Comparison of ENCODE assay signal across 27 mouse cellular contexts in genomic region chr4:122971646-122972045, GRCm38 (mm10). TPM values are rescaled to one million over a fixed set of nuclear protein-coding genes. Genes with fewer than 3 reads are reported as not detected.
A peak's percentile ranks its signal among the peaks of the same experiment; 100 is the strongest.
DNase-seq lines count a peak whose midpoint lies in the region; ATAC-seq and TF ChIP-seq lines count a peak whose summit lies in the region.
"Had no signal": no experiment of that assay in that cellular context is flagged by ENCODE, and none has a peak within 500 bp of the region (broad histone marks: within the 10 kb centered on the region; RNA-seq: fewer than 3 reads in every experiment).

No protein-coding gene starts in this region.

- H3K9ac ChIP-seq in hindbrain, embryonic 13.5 days = no peak overlapping the region
- H3K9ac ChIP-seq: embryonic facial prominence, embryonic 13.5 days; embryonic facial prominence, embryonic 15.5 days; forebrain, embryonic 12.5 days had no signal

- no peaks in the 10 kb centered on the region for H3K36me3 ChIP-seq in kidney, adult 2 months (ENCODE audit: control insufficient read depth, insufficient read depth, low read length)
- no peaks in the 10 kb centered on the region for H3K36me3 ChIP-seq in hindbrain, embryonic 13.5 days
- H3K36me3 ChIP-seq: embryonic facial prominence, embryonic 13.5 days; embryonic facial prominence, embryonic 15.5 days; forebrain, embryonic 10.5 days; forebrain, embryonic 12.5 days; G1E had no signal

- H3K4me3 ChIP-seq in kidney, adult 2 months (ENCODE audit: insufficient read depth, low read depth, low read length) = no peak overlapping the region
- no peak overlapping the region for H3K4me3 ChIP-seq in bone marrow macrophage, adult 2 months (ENCODE audit: insufficient read depth, low read length)
- H3K4me3 ChIP-seq in hindbrain, embryonic 13.5 days = no peak overlapping the region
- H3K4me3 ChIP-seq: embryonic facial prominence, embryonic 13.5 days; embryonic facial prominence, embryonic 15.5 days; erythroblast, embryonic 14.5 days; forebrain, embryonic 10.5 days; forebrain, embryonic 12.5 days had no signal

- ATAC-seq in granulocyte monocyte progenitor cell, adult 5-6 weeks (replicated peaks; ENCODE audit: poor library complexity, severe bottlenecking) = peak; percentile 87
- ATAC-seq in megakaryocyte progenitor cell, adult 5-6 weeks (replicated peaks; ENCODE audit: poor library complexity) = peak; percentile 69
- ATAC-seq in hindbrain, embryonic 13.5 days (ENCODE audit: low FRiP score) = no peak
- ATAC-seq: activated CD4-positive, CD25-positive, alpha-beta regulatory T cell, adult 4 months; CD4-positive, CD25-positive, alpha-beta regulatory T cell, adult 4 months; forebrain, embryonic 14.5 days; forebrain, embryonic 16.5 days; Patski had no signal

- no peak for DNase-seq in kidney, adult 2 months
- DNase-seq in kidney, adult 9 months = no peak
- no peak for DNase-seq in ovary, adult 18-20 months (ENCODE audit: low spot score)
- DNase-seq: adrenal gland, adult 8-10 months; adrenal gland, postnatal 14 days; adrenal gland, postnatal 36 days; B cell, adult 2 months; cerebellum, adult 11-12 months; cerebellum, adult 2 months; cerebellum, adult 9-10 months; cerebellum, postnatal 25 days; embryo, embryonic 11 days had no signal

- H3K27me3 ChIP-seq in kidney, adult 2 months (replicated peaks; ENCODE audit: control insufficient read depth, insufficient read depth, low read length) = no peaks in the 10 kb centered on the region
- no peaks in the 10 kb centered on the region for H3K27me3 ChIP-seq in hindbrain, embryonic 13.5 days
- H3K27me3 ChIP-seq: embryonic facial prominence, embryonic 13.5 days; embryonic facial prominence, embryonic 15.5 days; forebrain, embryonic 12.5 days; Patski had no signal

- H3K4me1 ChIP-seq in kidney, adult 2 months (ENCODE audit: control insufficient read depth, insufficient read depth, low read length) = peaks cover 8% of the 10 kb centered on the region; the same call in 1 of the 2 replicates
- peaks cover 16% of the 10 kb centered on the region for H3K4me1 ChIP-seq in bone marrow macrophage, adult 2 months (ENCODE audit: control insufficient read depth, insufficient read depth, low read length)
- H3K4me1 ChIP-seq in hindbrain, embryonic 13.5 days (replicated peaks) = no peaks in the 10 kb centered on the region
- H3K4me1 ChIP-seq: embryonic facial prominence, embryonic 13.5 days; embryonic facial prominence, embryonic 15.5 days; forebrain, embryonic 10.5 days; forebrain, embryonic 12.5 days had no signal

- H3K9me3 ChIP-seq in hindbrain, embryonic 13.5 days = no peaks in the 10 kb centered on the region
- H3K9me3 ChIP-seq: embryonic facial prominence, embryonic 13.5 days; embryonic facial prominence, embryonic 15.5 days; forebrain, embryonic 10.5 days; forebrain, embryonic 12.5 days; G1E had no signal

- peak overlapping the region; percentile 29 for H3K27ac ChIP-seq in kidney, adult 2 months (ENCODE audit: insufficient read depth, low read depth, low read length)
- 0 out of 2 replicates have a peak overlapping the region, but pooled peaks have one; percentile 7 for H3K27ac ChIP-seq in bone marrow macrophage, adult 2 months (ENCODE audit: insufficient read depth, low read depth, low read length)
- H3K27ac ChIP-seq in hindbrain, embryonic 13.5 days = no peak overlapping the region
- H3K27ac ChIP-seq: embryonic facial prominence, embryonic 13.5 days; embryonic facial prominence, embryonic 15.5 days; forebrain, embryonic 10.5 days; forebrain, embryonic 12.5 days had no signal

- TF ChIP-seq POLR2A in kidney, adult 2 months (IDR thresholded peaks at IDR 0.05; ENCODE audit: low read depth, low read length) = no peak
- TF ChIP-seq POLR2A in bone marrow macrophage, adult 2 months (IDR thresholded peaks at IDR 0.05; ENCODE audit: borderline replicate concordance, low read depth, low read length) = no peak

- TF ChIP-seq CTCF in kidney, adult 2 months (conservative IDR thresholded peaks at IDR 0.05; ENCODE audit: insufficient read depth, insufficient read length, low read depth, low read length) = no peak
- TF ChIP-seq CTCF in bone marrow macrophage, adult 2 months (IDR thresholded peaks at IDR 0.05; ENCODE audit: low read depth, low read length) = no peak

- 74% methylated on average over 4 of the region's 4 CpGs for WGBS in kidney, adult 2 months
- WGBS in hindbrain, embryonic 13.5 days = 79% methylated on average over 4 of the region's 4 CpGs

- H3K4me2 ChIP-seq in hindbrain, embryonic 13.5 days = no peak overlapping the region
- H3K4me2 ChIP-seq: embryonic facial prominence, embryonic 13.5 days; embryonic facial prominence, embryonic 15.5 days; forebrain, embryonic 12.5 days had no signal

RNA-seq across cellular contexts. Expression of gene Mfsd2a, which starts 10.7 kb away (rescaled TPM):
- polyA plus RNA-seq in kidney, adult 2 months (2012; rRNA removed) = 27.6 and 43.9 TPM in 2 replicates
- not detected in 2 replicates for polyA plus RNA-seq in bone marrow macrophage, adult 2 months (2012; ENCODE audit: insufficient read depth, insufficient read length, missing spikeins)
- not detected in 2 replicates for total RNA-seq in granulocyte monocyte progenitor cell, adult 5-6 weeks (2014; fragmentation: Nextera tagmentation)
- total RNA-seq in granulocyte monocyte progenitor cell, adult 5-6 weeks (2017) = 1.5 TPM in 1 of 2 replicates, not detected in the other
- 0.10 and 0.22 TPM in 2 replicates for total RNA-seq in megakaryocyte progenitor cell, adult 5-6 weeks (2015)
- 0.20 TPM in 1 of 2 replicates, not detected in the other for total RNA-seq in megakaryocyte progenitor cell, adult 5-6 weeks (2017)
- 29.6 and 36.7 TPM in 2 replicates for polyA plus RNA-seq in hindbrain, embryonic 13.5 days (2015; fragmentation: Nextera tagmentation; extraction: Ambion mirVana)
- polyA plus RNA-seq: erythroblast, embryonic 14.5 days; G1E had no signal

RNA-seq across cellular contexts. Expression of gene Mycl, which starts 23.8 kb away (rescaled TPM):
- polyA plus RNA-seq in kidney, adult 2 months (2012; rRNA removed) = 1.5 and 1.6 TPM in 2 replicates
- 0.29 and 0.32 TPM in 2 replicates for polyA plus RNA-seq in bone marrow macrophage, adult 2 months (2012; ENCODE audit: insufficient read depth, insufficient read length, missing spikeins)
- total RNA-seq in granulocyte monocyte progenitor cell, adult 5-6 weeks (2014; fragmentation: Nextera tagmentation) = 1.5 and 4.4 TPM in 2 replicates
- 0.21 and 0.78 TPM in 2 replicates for total RNA-seq in granulocyte monocyte progenitor cell, adult 5-6 weeks (2017)
- 0.12 and 0.54 TPM in 2 replicates for total RNA-seq in megakaryocyte progenitor cell, adult 5-6 weeks (2015)
- 0.54 and 2.0 TPM in 2 replicates for total RNA-seq in megakaryocyte progenitor cell, adult 5-6 weeks (2017)
- polyA plus RNA-seq in hindbrain, embryonic 13.5 days (2015; fragmentation: Nextera tagmentation; extraction: Ambion mirVana) = 75.9 and 77.3 TPM in 2 replicates
- polyA plus RNA-seq: activated CD4-positive, CD25-positive, alpha-beta regulatory T cell, adult 4 months; CD4-positive, CD25-positive, alpha-beta regulatory T cell, adult 4 months; G1E had no signal

RNA-seq across cellular contexts. Expression of gene Trit1, which starts 44.8 kb away (rescaled TPM):
- 4.7 and 5.1 TPM in 2 replicates for polyA plus RNA-seq in kidney, adult 2 months (2012; rRNA removed)
- polyA plus RNA-seq in bone marrow macrophage, adult 2 months (2012; ENCODE audit: insufficient read depth, insufficient read length, missing spikeins) = 11.0 and 12.5 TPM in 2 replicates
- 10.8 and 21.5 TPM in 2 replicates for total RNA-seq in granulocyte monocyte progenitor cell, adult 5-6 weeks (2014; fragmentation: Nextera tagmentation)
- total RNA-seq in granulocyte monocyte progenitor cell, adult 5-6 weeks (2017) = 20.4 and 20.7 TPM in 2 replicates
- total RNA-seq in megakaryocyte progenitor cell, adult 5-6 weeks (2015) = 11.3 and 14.5 TPM in 2 replicates
- total RNA-seq in megakaryocyte progenitor cell, adult 5-6 weeks (2017) = 19.3 and 26.1 TPM in 2 replicates
- polyA plus RNA-seq in hindbrain, embryonic 13.5 days (2015; fragmentation: Nextera tagmentation; extraction: Ambion mirVana) = 25.4 and 27.1 TPM in 2 replicates

Comparison
In these comparisons a context has a peak if more than half of its experiments do, and no peak if none do; other contexts are left out.
1. RNA of gene Mfsd2a, which starts 10.7 kb away (polyA plus RNA-seq): 29.6 to 36.7 TPM in hindbrain, embryonic 13.5 days and 27.6 to 43.9 TPM in kidney, adult 2 months; not detected in bone marrow macrophage, adult 2 months; every median in the first group is over 10 times any median in the second.
2. RNA of gene Mycl, which starts 23.8 kb away (polyA plus RNA-seq): 75.9 to 77.3 TPM in hindbrain, embryonic 13.5 days; 1.5 to 1.6 TPM in kidney, adult 2 months and 0.29 to 0.32 TPM in bone marrow macrophage, adult 2 months; every median in the first group is over 10 times any median in the second.